Mouse (Mus musculus) limb, embryonic 15.5 days (tissue): ENCODE results near the gene Olfr665. TPM values are rescaled to one million over a fixed set of nuclear protein-coding genes. Genes with fewer than 3 reads are reported as not detected.
"Not testable (repeated sequence)": the region's sequence is repeated elsewhere in the genome, so short reads cannot be mapped to it uniquely, and the experiment has no call there.

Source experiments
- ATAC-seq: fragments of 200-750 bp; cut with Nextera tagmentation; 2 replicates; pipeline ENCODE4 v1.8.0; 2017; ENCODE audit warnings: low read depth, moderate TSS enrichment; ENCODE audit not compliant: insufficient number of reproducible peaks, low FRiP score, low TSS enrichment
- H3K27ac ChIP-seq: fragments of 300-500 bp; sonication (generic); 2 replicates; pipeline ENCODE4 v1.5.1; 2015; ENCODE audit warnings: moderate library complexity, mild to moderate bottlenecking, inconsistent platforms
- H3K27me3 ChIP-seq: fragments of 300-500 bp; sonication (generic); 2 replicates; pipeline ENCODE4 v1.6.1; 2015; ENCODE audit warnings: inconsistent platforms
- H3K36me3 ChIP-seq: fragments of 300-500 bp; sonication (generic); 2 replicates; pipeline ENCODE4 v1.6.1; 2015; ENCODE audit warnings: inconsistent platforms
- H3K4me1 ChIP-seq: fragments of 300-500 bp; sonication (generic); 2 replicates; pipeline ENCODE4 v1.6.1; 2015; ENCODE audit warnings: inconsistent platforms
- H3K4me2 ChIP-seq: fragments of 300-500 bp; sonication (generic); 2 replicates; pipeline ENCODE4 v1.6.1; 2015; ENCODE audit warnings: mild to moderate bottlenecking, inconsistent platforms
- H3K4me3 ChIP-seq: fragments of 300-500 bp; sonication (generic); 2 replicates; pipeline ENCODE4 v1.5.1; 2015; ENCODE audit warnings: mild to moderate bottlenecking, inconsistent platforms
- H3K9ac ChIP-seq: fragments of 300-500 bp; sonication (generic); 2 replicates; pipeline ENCODE4 v1.6.1; 2015; ENCODE audit warnings: inconsistent platforms
- H3K9me3 ChIP-seq: fragments of 300-500 bp; sonication (generic); 2 replicates; pipeline ENCODE4 v1.6.1; 2016; ENCODE audit warnings: inconsistent platforms
- WGBS: fragments of 180-500 bp; shearing (Covaris S2); methylation state at CpG from one replicate; pipeline ENCODE4 v1.1.7; 2015; 5-methylcytosine and 5-hydroxymethylcytosine counted together
- polyA plus RNA-seq: library from polyadenylated mRNA; unstranded; fragments of >200 nt; fragmentation: Nextera tagmentation; extraction: Ambion mirVana; gene quantifications from 2 replicates; pipeline ENCODE4 v1.2.1, GENCODE M21; 2015

The Olfr665 gene
- polyA plus RNA-seq, result not detected in 2 replicates

- no peak for ATAC-seq
- Histone ChIP-seq H3K36me3 (no peaks in the 10 kb centered on the region), H3K9me3 (no peaks in the 10 kb centered on the region), H3K27ac (no peak within 1 kb of the TSS), H3K27me3 (no peaks in the 10 kb centered on the region), H3K9ac (no peak within 1 kb of the TSS), H3K4me3 (no peak within 1 kb of the TSS), H3K4me1 (no peaks in the 10 kb centered on the region), H3K4me2 (no peak within 1 kb of the TSS)
- WGBS, result 32% methylated on average over 1 of the region's 1 CpGs
These were observed at the start of gene Olfr665 for GRCm38 (mm10) chr7:104877731-104878130. Gene Olfr665, plus strand, starts transcription at chr7:104878031.

GRCm38 (mm10) chr7:104842503-104842902 is 35.3 kb upstream of the Olfr665 start, which contains the start of gene Usp17lb:
Gene Usp17lb, minus strand, starts transcription at chr7:104842603.
- Histone ChIP-seq H3K27ac (no peak within 1 kb of the TSS), H3K9me3 (no peaks in the 10 kb centered on the region), H3K36me3 (no peaks in the 10 kb centered on the region), H3K9ac (no peak within 1 kb of the TSS), H3K4me2 (no peak within 1 kb of the TSS), H3K4me1 (no peaks in the 10 kb centered on the region), H3K27me3 (no peaks in the 10 kb centered on the region), H3K4me3 (no peak within 1 kb of the TSS)
- ATAC-seq, result no peak
- WGBS, result 62% methylated on average over 1 of the region's 1 CpGs

- Histone ChIP-seq H3K4me1 (no peaks in the 10 kb centered on the region), H3K9ac (no peak overlapping the region)
- WGBS, result 60% methylated on average over 1 of the region's 1 CpGs
These were observed 34.0 kb upstream of the Olfr665 start for GRCm38 (mm10) chr7:104843731-104844287.

GRCm38 (mm10) chr7:104851546-104851945 is 26.3 kb upstream of the Olfr665 start:
- H3K4me1 ChIP-seq, H3K9ac ChIP-seq, H3K27me3 ChIP-seq, H3K9me3 ChIP-seq, H3K27ac ChIP-seq, H3K36me3 ChIP-seq, H3K4me2 ChIP-seq, H3K4me3 ChIP-seq, ATAC-seq: not testable (repeated sequence)
- 64% methylated on average over 2 of the region's 2 CpGs for WGBS

More at GRCm38 (mm10) chr7:104843731-104844287, 34.0 kb upstream of the Olfr665 start:
- ATAC-seq, result no peak
- no peak overlapping the region for H3K27ac ChIP-seq
- no peaks in the 10 kb centered on the region for H3K36me3 ChIP-seq
- no peaks in the 10 kb centered on the region for H3K27me3 ChIP-seq
- H3K9me3 ChIP-seq, result no peaks in the 10 kb centered on the region
- H3K4me2 ChIP-seq, result no peak overlapping the region
- no peak overlapping the region for H3K4me3 ChIP-seq

GRCm38 (mm10) chr7:104855248-104855750 is 22.5 kb upstream of the Olfr665 start:
- Histone ChIP-seq H3K36me3 (no peaks in the 10 kb centered on the region), H3K4me1 (no peaks in the 10 kb centered on the region), H3K9ac (no peak overlapping the region), H3K4me2 (no peak overlapping the region), H3K9me3 (no peaks in the 10 kb centered on the region), H3K27me3 (no peaks in the 10 kb centered on the region), H3K4me3 (no peak overlapping the region), H3K27ac (no peak overlapping the region)
- WGBS, result 79% methylated on average over 3 of the region's 3 CpGs
- ATAC-seq, result no peak

- not testable (repeated sequence) for H3K36me3 ChIP-seq, ATAC-seq, H3K4me3 ChIP-seq, H3K27ac ChIP-seq, H3K9ac ChIP-seq, H3K27me3 ChIP-seq, H3K4me1 ChIP-seq, H3K9me3 ChIP-seq, H3K4me2 ChIP-seq
- WGBS, result 81% methylated on average over 2 of the region's 2 CpGs
These were observed 21.1 kb upstream of the Olfr665 start, which contains the start of gene Usp17la for GRCm38 (mm10) chr7:104856709-104857108. Gene Usp17la, plus strand, starts transcription at chr7:104857009.

GRCm38 (mm10) chr7:104857683-104858082 is 20.1 kb upstream of the Olfr665 start:
- H3K36me3 ChIP-seq, result no peaks in the 10 kb centered on the region
- no peak overlapping the region for H3K27ac ChIP-seq
- no peak overlapping the region for H3K4me2 ChIP-seq
- no peak overlapping the region for H3K9ac ChIP-seq
- no peak overlapping the region for H3K4me3 ChIP-seq
- no peak for ATAC-seq
- no peaks in the 10 kb centered on the region for H3K9me3 ChIP-seq
- no peaks in the 10 kb centered on the region for H3K27me3 ChIP-seq
- WGBS, result 44% methylated on average over 1 of the region's 1 CpGs
- no peaks in the 10 kb centered on the region for H3K4me1 ChIP-seq

- Histone ChIP-seq H3K9ac (no peak overlapping the region), H3K4me1 (no peaks in the 10 kb centered on the region), H3K4me3 (no peak overlapping the region), H3K27me3 (no peaks in the 10 kb centered on the region), H3K9me3 (no peaks in the 10 kb centered on the region), H3K27ac (no peak overlapping the region), H3K4me2 (no peak overlapping the region), H3K36me3 (no peaks in the 10 kb centered on the region)
- WGBS, result 78% methylated on average over 3 of the region's 3 CpGs
- ATAC-seq, result no peak
These were observed 16.4 kb upstream of the Olfr665 start for GRCm38 (mm10) chr7:104861381-104861780.

GRCm38 (mm10) chr7:104895852-104896251 is 18.0 kb downstream of the Olfr665 start, which contains the start of gene Olfr666:
Gene Olfr666, minus strand, starts transcription at chr7:104895952.
- 85% methylated on average over 2 of the region's 2 CpGs for WGBS
- H3K27me3 ChIP-seq, result no peaks in the 10 kb centered on the region
- H3K4me2 ChIP-seq, result no peak within 1 kb of the TSS
- H3K36me3 ChIP-seq, result no peaks in the 10 kb centered on the region
- H3K9ac ChIP-seq, result no peak within 1 kb of the TSS
- H3K27ac ChIP-seq, result no peak within 1 kb of the TSS
- no peaks in the 10 kb centered on the region for H3K9me3 ChIP-seq
- no peak within 1 kb of the TSS for H3K4me3 ChIP-seq
- no peak for ATAC-seq
- H3K4me1 ChIP-seq, result no peaks in the 10 kb centered on the region

- Histone ChIP-seq H3K4me1 (no peaks in the 10 kb centered on the region), H3K36me3 (no peaks in the 10 kb centered on the region), H3K27me3 (no peaks in the 10 kb centered on the region), H3K4me2 (no peak within 1 kb of the TSS), H3K4me3 (no peak within 1 kb of the TSS), H3K9ac (no peak within 1 kb of the TSS), H3K27ac (no peak within 1 kb of the TSS), H3K9me3 (no peaks in the 10 kb centered on the region)
- WGBS, result 76% methylated on average over 1 of the region's 1 CpGs
- no peak for ATAC-seq
These were observed 43.6 kb downstream of the Olfr665 start, which contains the start of gene Olfr667 for GRCm38 (mm10) chr7:104921382-104921781. Gene Olfr667, minus strand, starts transcription at chr7:104921482.

GRCm38 (mm10) chr7:104927957-104928356 is 50.1 kb downstream of the Olfr665 start, which contains the start of gene Olfr668:
Gene Olfr668, minus strand, starts transcription at chr7:104928057.
- no peak within 1 kb of the TSS for H3K9ac ChIP-seq
- H3K27ac ChIP-seq, result no peak within 1 kb of the TSS
- no peaks in the 10 kb centered on the region for H3K36me3 ChIP-seq
- no peak within 1 kb of the TSS for H3K4me3 ChIP-seq
- WGBS, result 75% methylated on average over 1 of the region's 1 CpGs
- H3K4me1 ChIP-seq, result no peaks in the 10 kb centered on the region
- no peak for ATAC-seq
- H3K27me3 ChIP-seq, result no peaks in the 10 kb centered on the region
- no peaks in the 10 kb centered on the region for H3K9me3 ChIP-seq
- no peak within 1 kb of the TSS for H3K4me2 ChIP-seq
